Mouse (Mus musculus) forebrain, postnatal 0 days (tissue): ENCODE measurements around the gene Pla2r1. TPM values are rescaled to one million over a fixed set of nuclear protein-coding genes. Genes with fewer than 3 reads are reported as not detected.

Source experiments
- ATAC-seq: fragments of 200-750 bp; cut with Nextera tagmentation; 2 replicates; pipeline ENCODE4 v1.8.0; 2017; ENCODE audit warnings: mild to moderate bottlenecking, moderate library complexity
- DNase-seq: peaks from one replicate; pipeline ENCODE4 v3.0.0-alpha.2; 2015
- H3K27ac ChIP-seq: fragments of 300-500 bp; sonication (generic); 2 replicates; pipeline ENCODE4 v1.5.1; 2014; ENCODE audit warnings: low read depth, mild to moderate bottlenecking, antibody characterized with exemption, low read length, moderate library complexity, mixed read lengths
- H3K27me3 ChIP-seq: fragments of 300-500 bp; sonication (generic); 2 replicates; pipeline ENCODE4 v1.6.1; 2014; ENCODE audit warnings: mild to moderate bottlenecking, low read length, mixed read lengths; ENCODE audit not compliant: insufficient read depth
- H3K36me3 ChIP-seq: fragments of 300-500 bp; sonication (generic); 2 replicates; pipeline ENCODE4 v1.6.1; 2014; ENCODE audit warnings: mild to moderate bottlenecking, moderate library complexity; ENCODE audit not compliant: insufficient read depth
- H3K4me1 ChIP-seq: fragments of 300-500 bp; sonication (generic); 2 replicates; pipeline ENCODE4 v1.6.1; 2014; ENCODE audit warnings: antibody characterized with exemption; ENCODE audit not compliant: insufficient read depth
- H3K4me2 ChIP-seq: fragments of 300-500 bp; sonication (generic); 2 replicates; pipeline ENCODE4 v1.6.1; 2014; ENCODE audit warnings: low read depth, mild to moderate bottlenecking, moderate library complexity
- H3K4me3 ChIP-seq: fragments of 300-500 bp; sonication (generic); 2 replicates; pipeline ENCODE4 v1.5.1; 2014; ENCODE audit warnings: low read depth, low read length, mixed read lengths
- H3K9ac ChIP-seq: fragments of 300-500 bp; sonication (generic); 2 replicates; pipeline ENCODE4 v1.6.1; 2014; ENCODE audit warnings: mild to moderate bottlenecking
- H3K9me3 ChIP-seq: fragments of 300-500 bp; sonication (generic); 2 replicates; pipeline ENCODE4 v1.6.1; 2016; ENCODE audit warnings: low read length
- CTCF ChIP-seq: sonication (generic); IDR thresholded peaks from 2 replicates; pipeline ENCODE4 v1.5.1; 2016; ENCODE audit warnings: antibody characterized with exemption, control low read depth, low read depth
- WGBS: fragments of 180-500 bp; shearing (Covaris S2); extraction: QIAGEN DNeasy Blood & Tissue Kit; methylation state at CpG from one replicate; pipeline ENCODE4 v1.1.7; 2014; 5-methylcytosine and 5-hydroxymethylcytosine counted together
- polyA plus RNA-seq: library from polyadenylated mRNA; unstranded; fragments of >200 nt; fragmentation: Nextera tagmentation; extraction: Ambion mirVana; gene quantifications from 2 replicates; pipeline ENCODE4 v1.2.1, GENCODE M21; 2015
- total RNA-seq: library from RNA; depleted of rRNA; stranded (reverse); fragments of >200 nt; gene quantifications from 2 replicates; pipeline ENCODE4 v1.2.3, GENCODE M21; 2014; rRNA removed

The Pla2r1 gene
- total and polyA plus RNA-seq, 2 experiments from 2014 or later = 0.21 to 0.81 TPM

DNA sequence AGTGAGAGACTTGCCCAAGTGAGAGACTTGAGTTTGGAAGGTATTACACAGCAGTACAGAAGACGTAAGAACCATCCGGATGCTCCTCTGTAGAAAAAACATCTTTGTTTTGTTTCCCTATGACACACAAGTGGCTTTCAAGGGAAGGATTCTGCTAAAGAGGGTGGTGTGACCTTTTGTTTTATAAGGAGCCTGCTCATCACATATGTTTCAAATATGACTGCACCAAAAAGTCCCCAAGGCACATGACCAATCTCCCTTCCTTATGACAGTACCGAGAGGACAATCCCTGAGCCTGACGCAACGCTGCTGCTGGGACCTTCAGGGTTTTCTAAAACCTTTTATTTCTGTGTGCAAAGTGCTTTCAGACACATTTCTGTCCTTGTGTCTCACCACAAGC lies 182.9 kb downstream of the Pla2r1 start:
- no peak overlapping the region for H3K27ac ChIP-seq
- H3K4me2 ChIP-seq = no peak overlapping the region
- no peaks in the 10 kb centered on the region for H3K9me3 ChIP-seq
- no peaks in the 10 kb centered on the region for H3K4me1 ChIP-seq
- H3K36me3 ChIP-seq = no peaks in the 10 kb centered on the region
- no peak overlapping the region for H3K9ac ChIP-seq
- H3K27me3 ChIP-seq = no peaks in the 10 kb centered on the region
- ATAC-seq = no peak
- no peak overlapping the region for H3K4me3 ChIP-seq
- TF ChIP-seq CTCF = no peak
- 91% methylated on average over 5 of the region's 5 CpGs for WGBS
- no peak for DNase-seq

DNA sequence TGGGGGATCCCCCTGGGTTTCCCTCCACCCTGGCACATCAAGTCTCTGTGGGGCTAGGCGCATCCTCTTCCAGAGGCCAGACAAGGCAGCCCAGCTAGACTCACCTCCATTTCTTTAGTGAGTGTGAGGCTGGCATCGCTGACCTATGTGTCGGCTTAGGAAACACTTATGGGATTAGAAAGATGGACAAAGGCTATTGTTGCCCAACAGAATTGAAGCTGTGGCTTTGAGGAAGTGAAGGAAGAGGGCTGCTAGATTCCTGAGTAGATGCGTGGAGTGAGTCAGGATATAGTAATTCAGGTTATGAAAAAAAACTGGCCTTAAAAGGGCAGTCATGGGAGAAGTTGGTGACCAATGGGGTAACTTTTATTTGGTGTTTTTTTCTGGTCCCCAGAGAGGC lies 183.7 kb downstream of the Pla2r1 start:
- Histone ChIP-seq H3K9me3 (no peaks in the 10 kb centered on the region), H3K4me2 (no peak overlapping the region), H3K27me3 (no peaks in the 10 kb centered on the region), H3K4me1 (no peaks in the 10 kb centered on the region), H3K9ac (no peak overlapping the region), H3K27ac (no peak overlapping the region), H3K36me3 (no peaks in the 10 kb centered on the region), H3K4me3 (no peak overlapping the region)
- ATAC-seq = no peak
- no peak for TF ChIP-seq CTCF
- DNase-seq = no peak
- 65% methylated on average over 4 of the region's 4 CpGs for WGBS

DNA sequence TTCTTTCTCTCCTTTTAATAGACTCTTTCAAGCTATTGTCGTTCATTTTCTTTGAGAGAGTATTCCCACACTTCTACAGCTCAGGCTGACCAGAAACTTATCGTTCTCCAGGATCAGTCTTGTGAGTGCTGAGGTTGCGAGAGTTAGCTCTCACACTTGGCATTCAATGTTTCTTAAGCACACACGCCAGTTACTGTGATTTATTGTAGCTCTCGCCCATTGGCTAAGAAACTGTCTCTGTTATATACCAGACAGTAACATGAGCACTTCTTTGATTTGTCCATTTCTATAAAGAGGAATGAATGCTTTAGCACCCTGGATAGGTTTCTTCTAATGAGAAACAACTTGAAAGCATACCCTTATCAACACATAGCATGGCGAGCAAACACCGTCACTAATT lies 185.2 kb downstream of the Pla2r1 start:
- no peaks in the 10 kb centered on the region for H3K36me3 ChIP-seq
- H3K27ac ChIP-seq = no peak overlapping the region
- no peaks in the 10 kb centered on the region for H3K27me3 ChIP-seq
- ATAC-seq (no peak), DNase-seq (no peak)
- H3K9ac ChIP-seq = no peak overlapping the region
- no peaks in the 10 kb centered on the region for H3K4me1 ChIP-seq
- no peak for TF ChIP-seq CTCF
- 88% methylated on average over 7 of the region's 7 CpGs for WGBS
- no peaks in the 10 kb centered on the region for H3K9me3 ChIP-seq
- no peak overlapping the region for H3K4me2 ChIP-seq
- H3K4me3 ChIP-seq = no peak overlapping the region

Other genes with a start within 250 kb of the Pla2r1 start
- 3.9 and 4.8 TPM in 2 replicates for gene Ly75, start 170.0 kb downstream of the Pla2r1 start, total RNA-seq
- gene Ly75, start 170.0 kb downstream of the Pla2r1 start, polyA plus RNA-seq = 1.2 and 1.7 TPM in 2 replicates
- 0.43 TPM in 1 of 2 replicates, not detected in the other for gene Itgb6, start 169.3 kb upstream of the Pla2r1 start, total RNA-seq
- gene Itgb6, start 169.3 kb upstream of the Pla2r1 start, polyA plus RNA-seq = not detected in 2 replicates